Mouse (Mus musculus) forebrain, embryonic 10.5 days (tissue): ENCODE measurements around the gene Rere. TPM values are rescaled to one million over a fixed set of nuclear protein-coding genes. Genes with fewer than 3 reads are reported as not detected.

Experiments used
- DNase-seq: peaks from one replicate; pipeline ENCODE4 v3.0.0-alpha.2; 2017; ENCODE audit warnings: low spot score; ENCODE audit errors: extremely low spot score
- H3K27ac ChIP-seq: fragments of 300-500 bp; sonication (generic); 2 replicates; pipeline ENCODE4 v1.5.1; 2016; ENCODE audit warnings: mild to moderate bottlenecking
- H3K27me3 ChIP-seq: fragments of 300-500 bp; sonication (generic); 2 replicates; pipeline ENCODE4 v1.6.1; 2016; ENCODE audit warnings: mild to moderate bottlenecking; ENCODE audit not compliant: poor library complexity, severe bottlenecking
- H3K36me3 ChIP-seq: fragments of 300-500 bp; sonication (generic); replicated peaks from 2 replicates; pipeline ENCODE4 v1.6.1; 2016; ENCODE audit warnings: mild to moderate bottlenecking, moderate library complexity
- H3K4me1 ChIP-seq: fragments of 300-500 bp; sonication (generic); 2 replicates; pipeline ENCODE4 v1.6.1; 2016
- H3K4me3 ChIP-seq: fragments of 300-500 bp; sonication (generic); 2 replicates; pipeline ENCODE4 v1.5.1; 2016; ENCODE audit warnings: mild to moderate bottlenecking, moderate library complexity
- H3K9me3 ChIP-seq: fragments of 300-500 bp; sonication (generic); 2 replicates; pipeline ENCODE4 v1.6.1; 2016; ENCODE audit warnings: mild to moderate bottlenecking, moderate library complexity
- WGBS: fragments of 180-500 bp; shearing (Covaris S2); methylation state at CpG from one replicate; pipeline ENCODE4 v1.1.7; 2016; 5-methylcytosine and 5-hydroxymethylcytosine counted together
- polyA plus RNA-seq: library from polyadenylated mRNA; unstranded; fragments of >200 nt; fragmentation: Nextera tagmentation; extraction: Ambion mirVana; gene quantifications from 2 replicates; pipeline ENCODE4 v1.2.1, GENCODE M21; 2016

Gene Rere
- polyA plus RNA-seq, 1 experiment from 2014 or later: 31.1 TPM

DNA sequence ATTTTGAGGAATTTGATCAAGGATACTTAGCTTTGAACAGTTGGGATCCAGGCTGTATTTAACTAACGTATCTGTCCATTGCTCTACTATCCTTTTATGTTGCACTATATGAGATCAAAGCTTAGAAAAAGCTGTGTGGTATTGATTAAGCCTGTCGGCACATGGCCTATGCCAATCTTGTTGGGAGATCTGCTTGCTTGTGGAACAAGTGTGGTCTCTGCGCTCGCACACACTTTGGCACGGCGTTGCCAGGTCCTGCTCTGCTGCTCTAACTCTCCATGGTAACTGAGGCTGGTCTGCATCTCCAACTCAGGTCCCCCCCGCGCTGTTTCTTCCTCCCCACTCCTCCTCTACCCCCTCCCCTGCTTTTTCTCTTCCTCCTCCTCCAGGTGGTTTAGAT is 112.2 kb downstream of the Rere start:
- 67% methylated on average over 8 of the region's 8 CpGs for WGBS
- DNase-seq: no peak
- no peaks in the 10 kb centered on the region for H3K9me3 ChIP-seq
- no peak overlapping the region for H3K27ac ChIP-seq
- no peak overlapping the region for H3K4me3 ChIP-seq
- no peaks in the 10 kb centered on the region for H3K27me3 ChIP-seq
- H3K4me1 ChIP-seq: peaks cover 79% of the 10 kb centered on the region
- peaks cover 7% of the 10 kb centered on the region for H3K36me3 ChIP-seq

DNA sequence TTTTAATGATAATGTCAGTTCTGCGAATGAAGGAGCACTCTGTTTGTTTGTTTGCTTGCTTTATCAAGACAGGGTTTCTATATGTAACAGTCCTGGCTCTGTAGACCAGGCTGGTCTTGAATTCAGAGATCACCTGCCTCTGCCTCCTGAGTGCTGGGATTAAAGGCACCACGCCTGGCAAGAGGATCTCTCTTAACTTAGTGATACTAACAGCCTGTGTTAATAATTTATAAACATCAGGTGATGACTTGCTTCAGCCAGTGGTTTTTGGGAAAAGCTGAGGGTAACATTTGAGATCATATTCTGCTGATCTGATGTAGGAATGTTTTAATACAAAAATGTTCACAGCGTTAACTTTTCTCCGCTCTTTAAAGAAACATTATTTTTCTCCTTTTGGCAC is 112.6 kb downstream of the Rere start:
- Histone ChIP-seq H3K4me1 (peaks cover 79% of the 10 kb centered on the region), H3K27ac (no peak overlapping the region), H3K36me3 (peaks cover 7% of the 10 kb centered on the region), H3K27me3 (no peaks in the 10 kb centered on the region), H3K9me3 (no peaks in the 10 kb centered on the region), H3K4me3 (no peak overlapping the region)
- 84% methylated on average over 4 of the region's 4 CpGs for WGBS
- DNase-seq: no peak

DNA sequence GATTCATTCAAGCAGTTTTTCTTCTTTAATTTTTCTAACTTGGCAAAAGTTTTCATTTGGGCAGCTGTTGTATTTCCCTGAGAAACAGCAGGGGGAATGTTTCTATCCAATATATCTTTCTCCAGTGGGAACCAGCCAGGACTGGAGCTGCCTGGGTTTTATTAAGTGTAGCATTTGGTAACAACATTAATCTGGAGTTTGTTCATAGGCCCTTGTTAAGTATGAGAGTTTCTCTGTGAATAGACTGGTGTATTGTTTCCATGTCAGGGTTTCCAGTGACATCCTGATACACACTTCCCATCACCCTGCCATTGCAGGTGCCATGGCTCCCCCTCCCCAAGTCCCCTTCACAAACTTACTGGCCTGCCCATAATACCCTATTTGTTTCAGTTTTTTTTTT is 114.9 kb downstream of the Rere start:
- Histone ChIP-seq H3K4me3 (no peak overlapping the region), H3K27me3 (no peaks in the 10 kb centered on the region), H3K27ac (peak overlapping the region; percentile 77; the same call in 1 of the 2 replicates), H3K9me3 (no peaks in the 10 kb centered on the region), H3K36me3 (no peaks in the 10 kb centered on the region), H3K4me1 (peaks cover 84% of the 10 kb centered on the region)
- no peak for DNase-seq

DNA sequence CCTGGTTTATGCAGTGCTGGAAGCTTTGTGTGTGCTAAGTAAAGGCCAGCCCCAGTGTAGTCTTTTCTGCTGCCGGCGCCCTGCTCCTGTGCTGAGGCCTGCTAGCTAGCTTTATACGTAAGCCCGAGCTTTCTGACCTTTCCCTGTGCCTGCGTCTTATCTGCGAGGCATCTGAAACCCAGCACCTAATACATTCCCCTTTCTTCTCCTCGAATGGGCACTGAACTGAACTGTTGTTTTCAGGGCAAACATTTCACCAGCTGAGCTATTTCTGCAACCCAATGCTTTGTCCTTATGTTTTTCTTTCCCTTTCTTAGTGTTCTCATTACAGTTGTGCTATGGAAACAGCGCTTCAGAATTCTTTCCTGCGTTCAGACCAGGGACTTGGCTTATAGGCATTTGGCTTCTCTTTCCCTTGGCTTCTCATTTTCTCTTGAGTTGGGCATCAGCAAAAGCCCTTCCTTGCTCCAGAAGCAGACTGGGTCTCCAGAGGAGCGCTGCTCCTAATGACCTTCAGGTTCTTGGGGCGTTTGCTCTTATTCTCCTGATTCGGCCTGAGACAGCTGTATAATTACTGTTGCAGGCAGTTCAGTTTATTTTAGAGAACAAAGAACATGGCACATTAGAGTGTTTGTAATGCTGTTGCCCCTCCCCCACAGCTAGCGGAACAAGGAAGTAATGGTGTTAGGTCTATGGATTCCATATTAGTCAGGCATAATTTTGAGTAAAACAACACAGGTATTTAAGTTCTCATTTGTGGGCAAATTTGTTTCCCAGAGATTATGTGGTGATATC is 115.6 kb downstream of the Rere start:
- DNase-seq: peak; percentile 25
- H3K36me3 ChIP-seq: no peaks in the 10 kb centered on the region
- H3K4me3 ChIP-seq: peak overlapping the region; percentile 12; the same call in 1 of the 2 replicates
- no peaks in the 10 kb centered on the region for H3K9me3 ChIP-seq
- no peaks in the 10 kb centered on the region for H3K27me3 ChIP-seq
- peaks cover 86% of the 10 kb centered on the region for H3K4me1 ChIP-seq
- peak overlapping the region; percentile 77 for H3K27ac ChIP-seq
- 27% methylated on average over 13 of the region's 13 CpGs for WGBS

- Histone ChIP-seq H3K4me1 (peaks cover 87% of the 10 kb centered on the region), H3K36me3 (no peaks in the 10 kb centered on the region), H3K27me3 (no peaks in the 10 kb centered on the region), H3K27ac (0 out of 2 replicates have a peak overlapping the region, but pooled peaks have one; percentile 13), H3K9me3 (no peaks in the 10 kb centered on the region), H3K4me3 (no peak overlapping the region)
- 60% methylated on average over 2 of the region's 2 CpGs for WGBS
- DNase-seq: no peak
Observed at GRCm38 (mm10) chr4:150399032-150399431, 117.6 kb downstream of the Rere start.

GRCm38 (mm10) chr4:150401830-150402607 is 120.6 kb downstream of the Rere start:
- peaks cover 88% of the 10 kb centered on the region for H3K4me1 ChIP-seq
- WGBS: 82% methylated on average over 13 of the region's 13 CpGs
- H3K4me3 ChIP-seq: no peak overlapping the region
- no peaks in the 10 kb centered on the region for H3K9me3 ChIP-seq
- DNase-seq: no peak
- no peak overlapping the region for H3K27ac ChIP-seq
- H3K27me3 ChIP-seq: no peaks in the 10 kb centered on the region
- H3K36me3 ChIP-seq: peaks cover 10% of the 10 kb centered on the region

DNA sequence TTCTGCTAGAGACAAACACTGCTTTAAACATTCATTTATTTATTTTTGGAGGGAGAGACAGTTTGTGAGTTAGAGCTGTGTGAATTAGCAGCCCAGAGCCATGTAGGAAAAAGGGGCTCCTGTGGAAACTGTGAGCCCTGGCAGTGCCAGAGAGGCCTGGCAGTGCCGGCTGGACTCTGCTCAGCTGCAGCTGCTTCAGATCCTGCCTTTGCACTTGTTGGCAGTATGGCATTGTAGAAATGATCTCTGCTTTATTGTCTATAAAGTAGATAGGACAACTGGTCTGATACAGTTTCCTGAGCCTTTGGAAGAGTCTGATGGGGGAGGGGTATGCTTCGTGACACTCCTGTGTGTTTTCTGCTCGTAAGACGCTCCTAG is 121.2 kb downstream of the Rere start:
- Histone ChIP-seq H3K4me3 (no peak overlapping the region), H3K9me3 (no peaks in the 10 kb centered on the region), H3K4me1 (peaks cover 83% of the 10 kb centered on the region)

GRCm38 (mm10) chr4:150403941-150404340 is 122.5 kb downstream of the Rere start:
- H3K27ac ChIP-seq: 0 out of 2 replicates have a peak overlapping the region, but pooled peaks have one; percentile 30
- peaks cover 69% of the 10 kb centered on the region for H3K4me1 ChIP-seq
- WGBS: 68% methylated on average over 11 of the region's 11 CpGs
- H3K4me3 ChIP-seq: no peak overlapping the region
- no peak for DNase-seq
- H3K9me3 ChIP-seq: no peaks in the 10 kb centered on the region
- H3K36me3 ChIP-seq: peaks cover 29% of the 10 kb centered on the region
- H3K27me3 ChIP-seq: no peaks in the 10 kb centered on the region

More for the DNA sequence above, 121.2 kb downstream of the Rere start:
- Histone ChIP-seq H3K36me3 (peaks cover 16% of the 10 kb centered on the region), H3K27ac (no peak overlapping the region), H3K27me3 (no peaks in the 10 kb centered on the region)
- DNase-seq: no peak
- 86% methylated on average over 4 of the region's 4 CpGs for WGBS

GRCm38 (mm10) chr4:150404583-150404982 is 123.1 kb downstream of the Rere start:
- peaks cover 36% of the 10 kb centered on the region for H3K36me3 ChIP-seq
- peaks cover 64% of the 10 kb centered on the region for H3K4me1 ChIP-seq
- no peak overlapping the region for H3K4me3 ChIP-seq
- peak overlapping the region; percentile 30; the same call in 1 of the 2 replicates for H3K27ac ChIP-seq
- no peaks in the 10 kb centered on the region for H3K27me3 ChIP-seq
- WGBS: 63% methylated on average over 6 of the region's 6 CpGs
- DNase-seq: no peak
- H3K9me3 ChIP-seq: no peaks in the 10 kb centered on the region

DNA sequence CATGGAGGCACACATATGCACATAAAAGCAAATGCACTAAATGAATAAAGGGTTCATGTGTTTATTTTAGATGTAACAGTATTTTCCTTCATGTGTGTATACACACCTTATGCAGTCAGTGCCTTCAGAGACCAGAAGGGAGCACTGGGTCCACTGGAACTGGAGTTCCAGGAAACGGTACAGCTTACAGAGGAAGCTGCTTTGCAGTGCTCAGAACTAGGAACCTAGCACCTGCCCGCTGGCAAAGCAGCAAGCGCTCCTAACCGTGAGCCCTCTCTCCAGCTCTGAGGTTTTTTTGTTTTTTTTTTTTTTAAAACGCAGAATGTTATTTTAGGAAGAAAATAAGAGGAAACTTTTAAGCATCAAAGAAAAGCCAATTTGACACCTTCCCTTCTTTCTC is 124.3 kb downstream of the Rere start:
- Histone ChIP-seq H3K4me1 (peaks cover 57% of the 10 kb centered on the region), H3K27ac (no peak overlapping the region), H3K27me3 (no peaks in the 10 kb centered on the region), H3K36me3 (peaks cover 48% of the 10 kb centered on the region), H3K4me3 (no peak overlapping the region), H3K9me3 (no peaks in the 10 kb centered on the region)
- WGBS: 79% methylated on average over 5 of the region's 5 CpGs
- no peak for DNase-seq

- Histone ChIP-seq H3K9me3 (no peaks in the 10 kb centered on the region), H3K4me3 (no peak overlapping the region), H3K36me3 (peaks cover 51% of the 10 kb centered on the region), H3K27ac (no peak overlapping the region), H3K4me1 (peaks cover 52% of the 10 kb centered on the region), H3K27me3 (no peaks in the 10 kb centered on the region)
- WGBS: 73% methylated on average over 21 of the region's 21 CpGs
- DNase-seq: no peak
Observed at GRCm38 (mm10) chr4:150406320-150406719, 124.9 kb downstream of the Rere start.

DNA sequence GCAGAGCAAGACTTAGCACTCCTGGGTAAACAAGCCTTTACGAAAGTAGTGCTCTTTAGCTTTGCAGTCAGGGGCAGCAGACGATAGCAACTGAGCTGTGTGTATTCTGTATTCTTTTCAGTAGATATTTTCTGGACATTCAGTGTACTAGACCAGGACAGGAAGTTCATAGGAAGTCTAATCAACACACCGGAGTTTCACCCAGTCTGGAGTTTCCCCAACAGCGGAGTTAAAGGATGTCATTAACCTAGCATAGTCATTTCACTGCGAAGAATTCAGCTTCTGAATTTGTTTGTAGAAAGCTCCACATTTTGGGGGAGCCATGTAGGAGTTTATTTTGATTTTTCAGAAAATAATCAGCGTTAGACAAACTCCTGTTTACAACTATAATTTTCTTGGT is 125.4 kb downstream of the Rere start:
- Histone ChIP-seq H3K27ac (no peak overlapping the region), H3K27me3 (no peaks in the 10 kb centered on the region), H3K4me1 (peaks cover 48% of the 10 kb centered on the region), H3K4me3 (no peak overlapping the region), H3K9me3 (no peaks in the 10 kb centered on the region), H3K36me3 (peaks cover 56% of the 10 kb centered on the region)
- WGBS: 92% methylated on average over 6 of the region's 6 CpGs
- DNase-seq: no peak

GRCm38 (mm10) chr4:150414296-150414695 is 132.8 kb downstream of the Rere start:
- no peaks in the 10 kb centered on the region for H3K9me3 ChIP-seq
- WGBS: 88% methylated on average over 5 of the region's 5 CpGs
- H3K27me3 ChIP-seq: no peaks in the 10 kb centered on the region
- no peak overlapping the region for H3K4me3 ChIP-seq
- peaks cover 10% of the 10 kb centered on the region for H3K4me1 ChIP-seq
- DNase-seq: no peak
- H3K27ac ChIP-seq: no peak overlapping the region
- H3K36me3 ChIP-seq: peaks cover 45% of the 10 kb centered on the region
